Mouse (Mus musculus) embryo, embryonic 9.5 days (tissue): ENCODE measurements at regions not wholly inside any gene's neighbourhood (a gene's known extent, or its start where the extent isn't known, plus 50 kb on each side); places are given as distances from the start of the nearest gene placed in this dataset.

Experiments used
- DNase-seq: peaks from one replicate; pipeline ENCODE4 v3.0.0-alpha.2; 2017; ENCODE audit errors: extremely low spot score

- DNase-seq: no peak
Observed at GRCm38 (mm10) chr16:49573171-49573517, 125.9 kb upstream of the Ift57 start.

- DNase-seq: no peak
Observed at GRCm38 (mm10) chr16:49578976-49579375, 120.1 kb upstream of the Ift57 start.

- DNase-seq: no peak
Observed at GRCm38 (mm10) chr16:49580708-49581107, 118.3 kb upstream of the Ift57 start.

GRCm38 (mm10) chr16:49606500-49606899, 92.5 kb upstream of the Ift57 start:
- DNase-seq: no peak

- no peak for DNase-seq
Observed at GRCm38 (mm10) chr16:49614801-49615200, 84.2 kb upstream of the Ift57 start.

- no peak for DNase-seq
Observed at GRCm38 (mm10) chr16:49615342-49616020, 83.6 kb upstream of the Ift57 start.

GRCm38 (mm10) chr16:49616263-49616872, 82.7 kb upstream of the Ift57 start:
- no peak for DNase-seq

GRCm38 (mm10) chr16:49633502-49633901, 65.5 kb upstream of the Ift57 start:
- DNase-seq: no peak

GRCm38 (mm10) chr16:49635506-49635905, 63.5 kb upstream of the Ift57 start:
- DNase-seq: no peak

GRCm38 (mm10) chr16:49636467-49636866, 62.6 kb upstream of the Ift57 start:
- DNase-seq: no peak

GRCm38 (mm10) chr16:49642696-49643095, 56.3 kb upstream of the Ift57 start:
- DNase-seq: no peak

- DNase-seq: no peak
Observed at GRCm38 (mm10) chr16:49644416-49644815, 54.6 kb upstream of the Ift57 start.

- no peak for DNase-seq
Observed at GRCm38 (mm10) chr16:49646479-49646878, 52.6 kb upstream of the Ift57 start.
